Mouse (Mus musculus): Measurements from ENCODE around the gene 4921539E11Rik.

DNA sequence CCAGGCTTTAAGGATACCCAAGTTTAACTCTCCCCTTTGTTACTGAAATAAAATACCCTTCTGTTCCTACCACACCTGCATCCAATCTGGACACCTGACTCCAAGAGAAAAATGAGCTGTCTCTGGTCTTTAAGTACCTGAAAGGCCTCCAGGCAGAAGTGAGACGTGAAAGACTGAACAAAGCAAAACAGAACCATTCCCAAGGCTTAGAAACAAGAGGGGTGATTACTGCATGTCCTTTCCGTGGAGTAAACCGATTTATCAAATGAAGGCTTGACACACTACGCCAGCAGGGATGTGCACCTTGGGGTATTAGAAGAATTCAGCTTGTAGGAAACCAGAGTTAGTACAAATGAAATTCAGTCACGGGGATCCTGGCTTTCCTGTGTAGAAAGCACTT, 71.7 kb downstream of the 4921539E11Rik start:
- no peak for TF ChIP-seq CTCF (conservative IDR thresholded peaks at IDR 0.05; ENCODE audit: insufficient read depth, insufficient read length, low read depth, low read length)
- TF ChIP-seq POLR2A (IDR thresholded peaks at IDR 0.05; ENCODE audit: low read depth, low read length): no peak

All from kidney, adult 2 months (tissue).